9 mouse cellular contexts compared by ENCODE assay signal in the genomic region with DNA sequence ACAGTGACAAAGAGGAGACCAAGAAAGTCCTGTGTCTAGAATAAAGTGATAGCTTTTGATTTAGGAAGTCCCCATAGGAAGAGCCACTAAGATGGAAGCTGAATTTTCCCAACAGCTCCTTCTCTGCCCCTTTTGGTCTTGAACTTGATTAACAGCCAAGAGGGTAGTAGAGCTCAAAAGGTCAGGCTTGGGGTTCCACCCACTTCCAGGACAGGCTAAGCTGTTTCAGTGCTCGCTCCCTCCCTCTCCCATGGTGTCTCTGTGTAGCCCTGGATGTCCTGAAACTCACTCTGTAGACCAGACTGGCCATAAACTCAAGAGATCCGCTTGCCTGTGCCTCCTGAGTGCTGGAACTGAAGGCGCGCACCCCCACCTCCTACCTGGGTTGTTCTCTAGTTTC. TPM values are rescaled to one million over a fixed set of nuclear protein-coding genes. Genes with fewer than 3 reads are reported as not detected.
A peak's percentile ranks its signal among the peaks of the same experiment; 100 is the strongest.
DNase-seq lines count a peak whose midpoint lies in the region; ATAC-seq and TF ChIP-seq lines count a peak whose summit lies in the region.
"Had no signal": no experiment of that assay in that cellular context is flagged by ENCODE, and none has a peak within 500 bp of the region (broad histone marks: within the 10 kb centered on the region; RNA-seq: fewer than 3 reads in every experiment).

No protein-coding gene starts in this region.

- TF ChIP-seq EP300 in liver, postnatal 0 days (IDR thresholded peaks at IDR 0.05; ENCODE audit: low read depth): no peak

- H3K36me3 ChIP-seq in heart, embryonic 12.5 days: peaks cover 35% of the 10 kb centered on the region
- peaks cover 36% of the 10 kb centered on the region for H3K36me3 ChIP-seq in hindbrain, embryonic 13.5 days
- peaks cover 14% of the 10 kb centered on the region for H3K36me3 ChIP-seq in liver, postnatal 0 days (replicated peaks; ENCODE audit: insufficient read depth, low read length)

- H3K4me3 ChIP-seq in heart, embryonic 12.5 days: 0 out of 2 replicates have a peak overlapping the region, but pooled peaks have one; percentile 83
- H3K4me3 ChIP-seq in brown adipose tissue, adult 24 weeks (ENCODE audit: insufficient read depth, low read depth, low read length): peak overlapping the region; percentile 3; the same call in 1 of the 2 replicates
- peak overlapping the region; percentile 84 for H3K4me3 ChIP-seq in hindbrain, embryonic 13.5 days
- no peak overlapping the region for H3K4me3 ChIP-seq in liver, postnatal 0 days (ENCODE audit: low read depth, low read length)

- no peak for TF ChIP-seq CTCF in liver, postnatal 0 days (IDR thresholded peaks at IDR 0.05; ENCODE audit: low read depth)

- WGBS in heart, embryonic 12.5 days: 87% methylated on average over 4 of the region's 4 CpGs
- WGBS in hindbrain, embryonic 13.5 days: 91% methylated on average over 4 of the region's 4 CpGs
- whole genome bisulfite sequencing in liver, postnatal 0 days (ENCODE audit: insufficient replicate concordance): 87% methylated on average over 4 of the region's 4 CpGs

- peaks cover 22% of the 10 kb centered on the region for H3K4me1 ChIP-seq in heart, embryonic 12.5 days (replicated peaks)
- peaks cover 5% of the 10 kb centered on the region; the same call in 1 of the 2 replicates for H3K4me1 ChIP-seq in brown adipose tissue, adult 24 weeks (ENCODE audit: control insufficient read depth, insufficient read depth, insufficient read length, low read length)
- peaks cover 33% of the 10 kb centered on the region for H3K4me1 ChIP-seq in hindbrain, embryonic 13.5 days (replicated peaks)
- peaks cover 16% of the 10 kb centered on the region for H3K4me1 ChIP-seq in liver, postnatal 0 days (ENCODE audit: insufficient read depth)

- peak overlapping the region; percentile 79 for H3K4me2 ChIP-seq in heart, embryonic 12.5 days
- peak overlapping the region; percentile 73 for H3K4me2 ChIP-seq in hindbrain, embryonic 13.5 days
- H3K4me2 ChIP-seq in liver, postnatal 0 days (ENCODE audit: low read depth, low read length): peak overlapping the region; percentile 97; the same call in 1 of the 2 replicates

- H3K27ac ChIP-seq in heart, embryonic 12.5 days (ENCODE audit: poor library complexity, severe bottlenecking): no peak overlapping the region
- H3K27ac ChIP-seq in brown adipose tissue, adult 24 weeks (replicated peaks; ENCODE audit: low read depth, low read length): no peak overlapping the region
- no peak overlapping the region for H3K27ac ChIP-seq in hindbrain, embryonic 13.5 days
- H3K27ac ChIP-seq in liver, postnatal 0 days (ENCODE audit: low read depth): no peak overlapping the region

- no peak for DNase-seq in heart, adult 11 months
- no peak for DNase-seq in liver, postnatal 0 days
- no peak for DNase-seq in adrenal gland, adult 2 months
- DNase-seq in cerebellum, postnatal 4 days (ENCODE audit: low spot score in 2 of 2): no peak
- DNase-seq in spleen, postnatal 36 days (ENCODE audit: low spot score in 2 of 2): no peak

- ATAC-seq in heart, embryonic 12.5 days (ENCODE audit: insufficient number of reproducible peaks, low FRiP score): no peak
- ATAC-seq in hindbrain, embryonic 13.5 days (ENCODE audit: low FRiP score): no peak
- ATAC-seq in liver, postnatal 0 days: no peak

- H3K9ac ChIP-seq in heart, embryonic 12.5 days: peak overlapping the region; percentile 84; the same call in 1 of the 2 replicates
- H3K9ac ChIP-seq in hindbrain, embryonic 13.5 days: peak overlapping the region; percentile 93
- H3K9ac ChIP-seq in liver, postnatal 0 days (replicated peaks): no peak overlapping the region

- H3K27me3 ChIP-seq in heart, embryonic 12.5 days (replicated peaks): no peaks in the 10 kb centered on the region
- no peaks in the 10 kb centered on the region for H3K27me3 ChIP-seq in hindbrain, embryonic 13.5 days
- no peaks in the 10 kb centered on the region for H3K27me3 ChIP-seq in liver, postnatal 0 days (ENCODE audit: insufficient read depth, low read length)

- H3K9me3 ChIP-seq in heart, embryonic 12.5 days (replicated peaks): no peaks in the 10 kb centered on the region
- H3K9me3 ChIP-seq in hindbrain, embryonic 13.5 days: no peaks in the 10 kb centered on the region
- no peaks in the 10 kb centered on the region for H3K9me3 ChIP-seq in liver, postnatal 0 days (ENCODE audit: low read length)

RNA-seq across cellular contexts. Expression of a gene that starts 2.0 kb away (rescaled TPM):
- polyA plus RNA-seq in heart, embryonic 12.5 days (2016; fragmentation: Nextera tagmentation; extraction: Ambion mirVana): 16.9 and 17.2 TPM in 2 replicates
- polyA plus RNA-seq in brown adipose tissue, adult 24 weeks (2012; ENCODE audit: insufficient read depth, insufficient read length, missing spikeins): 6.0 and 6.3 TPM in 2 replicates
- 37.7 and 38.3 TPM in 2 replicates for polyA plus RNA-seq in hindbrain, embryonic 13.5 days (2015; fragmentation: Nextera tagmentation; extraction: Ambion mirVana)
- 4.9 and 5.1 TPM in 2 replicates for polyA plus RNA-seq in liver, postnatal 0 days (2015; fragmentation: Nextera tagmentation; extraction: Ambion mirVana)
- 10 to 100 TPM; 11.5 to 14.2 TPM for total RNA-seq in adrenal gland, adult 2 months (2021)
- 36.3 and 58.5 TPM in 2 replicates for polyA plus RNA-seq in adrenal gland, adult 2 months (2012; rRNA removed)

RNA-seq across cellular contexts. Expression of a gene that starts 17.7 kb away (rescaled TPM):
- polyA plus RNA-seq in heart, embryonic 12.5 days (2016; fragmentation: Nextera tagmentation; extraction: Ambion mirVana): 4.5 and 4.6 TPM in 2 replicates
- 0.40 and 0.46 TPM in 2 replicates for polyA plus RNA-seq in brown adipose tissue, adult 24 weeks (2012; ENCODE audit: insufficient read depth, insufficient read length, missing spikeins)
- polyA plus RNA-seq in hindbrain, embryonic 13.5 days (2015; fragmentation: Nextera tagmentation; extraction: Ambion mirVana): 1.7 and 2.2 TPM in 2 replicates
- polyA plus RNA-seq in liver, postnatal 0 days (2015; fragmentation: Nextera tagmentation; extraction: Ambion mirVana): 0.07 TPM in 1 of 2 replicates, not detected in the other
- total RNA-seq in adrenal gland, adult 2 months (2021): 1 to 10 TPM; 2.3 to 3.5 TPM
- 3.1 and 3.8 TPM in 2 replicates for polyA plus RNA-seq in adrenal gland, adult 2 months (2012; rRNA removed)

RNA-seq across cellular contexts. Expression of a gene that starts 18.3 kb away (rescaled TPM):
- polyA plus RNA-seq in heart, embryonic 12.5 days (2016; fragmentation: Nextera tagmentation; extraction: Ambion mirVana): 1,481 and 1,517 TPM in 2 replicates
- 520 and 550 TPM in 2 replicates for polyA plus RNA-seq in brown adipose tissue, adult 24 weeks (2012; ENCODE audit: insufficient read depth, insufficient read length, missing spikeins)
- polyA plus RNA-seq in hindbrain, embryonic 13.5 days (2015; fragmentation: Nextera tagmentation; extraction: Ambion mirVana): 1,016 and 1,054 TPM in 2 replicates
- 389 and 423 TPM in 2 replicates for polyA plus RNA-seq in liver, postnatal 0 days (2015; fragmentation: Nextera tagmentation; extraction: Ambion mirVana)
- total RNA-seq in adrenal gland, adult 2 months (2021): 100 to 1,000 TPM; 235 to 261 TPM
- polyA plus RNA-seq in adrenal gland, adult 2 months (2012; rRNA removed): 616 and 725 TPM in 2 replicates

RNA-seq across cellular contexts. Expression of a gene that starts 21.7 kb away (rescaled TPM):
- 4.3 and 6.1 TPM in 2 replicates for polyA plus RNA-seq in heart, embryonic 12.5 days (2016; fragmentation: Nextera tagmentation; extraction: Ambion mirVana)
- not detected in 2 replicates for polyA plus RNA-seq in brown adipose tissue, adult 24 weeks (2012; ENCODE audit: insufficient read depth, insufficient read length, missing spikeins)
- polyA plus RNA-seq in hindbrain, embryonic 13.5 days (2015; fragmentation: Nextera tagmentation; extraction: Ambion mirVana): 29.7 and 34.7 TPM in 2 replicates
- 1.4 and 1.8 TPM in 2 replicates for polyA plus RNA-seq in liver, postnatal 0 days (2015; fragmentation: Nextera tagmentation; extraction: Ambion mirVana)
- total RNA-seq in adrenal gland, adult 2 months (2021): 1 to 10 TPM in 1 of 2 experiments, under 1 TPM in 1; 0.69 to 3.6 TPM
- polyA plus RNA-seq in adrenal gland, adult 2 months (2012; rRNA removed): 1.3 and 2.0 TPM in 2 replicates

RNA-seq across cellular contexts. Expression of a gene that starts 37.3 kb away (rescaled TPM):
- not detected in 2 replicates for polyA plus RNA-seq in heart, embryonic 12.5 days (2016; fragmentation: Nextera tagmentation; extraction: Ambion mirVana)
- not detected in 2 replicates for polyA plus RNA-seq in brown adipose tissue, adult 24 weeks (2012; ENCODE audit: insufficient read depth, insufficient read length, missing spikeins)
- polyA plus RNA-seq in hindbrain, embryonic 13.5 days (2015; fragmentation: Nextera tagmentation; extraction: Ambion mirVana): not detected in 2 replicates
- polyA plus RNA-seq in liver, postnatal 0 days (2015; fragmentation: Nextera tagmentation; extraction: Ambion mirVana): not detected in 2 replicates
- total RNA-seq in adrenal gland, adult 2 months (2021): 10 to 100 TPM in 1 of 2 experiments, not detected in 1; 10.9 TPM
- polyA plus RNA-seq in adrenal gland, adult 2 months (2012; rRNA removed): 49.5 and 126 TPM in 2 replicates
- polyA plus RNA-seq: intestine, embryonic 14.5 days had no signal
